Mouse (Mus musculus) lung, adult 2 months (tissue): ENCODE results near the gene Cfap77. TPM values are rescaled to one million over a fixed set of nuclear protein-coding genes. Genes with fewer than 3 reads are reported as not detected.

Experiments used
- DNase-seq: peaks from one replicate; pipeline ENCODE4 v3.0.0; 2022
- H3K4me1 ChIP-seq: fragments of 200-500 bp; 2 replicates; pipeline ENCODE4 v1.6.1; 2011; ENCODE audit warnings: low read length; ENCODE audit not compliant: control insufficient read depth, insufficient read depth
- H3K4me3 ChIP-seq: fragments of 200-500 bp; replicated peaks from 2 replicates; pipeline ENCODE3; 2011; ENCODE audit warnings: low read depth, mild to moderate bottlenecking, control low read depth, low read length; ENCODE audit errors: extremely low read depth
- CTCF ChIP-seq: fragments of 200-500 bp; IDR thresholded peaks from 2 replicates; pipeline ENCODE4 v1.5.1; 2011; ENCODE audit warnings: mild to moderate bottlenecking, low read length, control low read depth; ENCODE audit not compliant: insufficient read depth
- POLR2A ChIP-seq: fragments of 200-500 bp; IDR thresholded peaks from 2 replicates; pipeline ENCODE4 v1.6.1; 2011; ENCODE audit warnings: low read depth, mild to moderate bottlenecking, control low read depth, low read length, borderline replicate concordance; ENCODE audit errors: extremely low read depth
- WGBS: fragments of 180-500 bp; shearing (Covaris S2); methylation state at CpG from one replicate; pipeline ENCODE4 v1.1.7; 2018; 5-methylcytosine and 5-hydroxymethylcytosine counted together
- polyA plus RNA-seq: library from polyadenylated mRNA; depleted of rRNA; stranded (reverse); fragments of >200 nt; gene quantifications from 2 replicates; pipeline ENCODE4 v1.2.3, GENCODE M21; 2012

Cfap77 gene
- polyA plus RNA-seq, 1 experiment: 4.6 TPM

- 1% methylated on average over 4 of the region's 4 CpGs for WGBS
- Histone ChIP-seq H3K4me1 (no peaks in the 10 kb centered on the region), H3K4me3 (no peak overlapping the region)
- DNase-seq: no peak
- TF ChIP-seq POLR2A (no peak), CTCF (no peak)
These were observed 135.9 kb downstream of the Cfap77 start for GRCm38 (mm10) chr2:28919001-28919400.

- 4% methylated on average over 72 of the region's 73 CpGs for WGBS
- DNase-seq: no peak
- no peak for TF ChIP-seq CTCF
- no peak for TF ChIP-seq POLR2A
- H3K4me1 ChIP-seq: no peaks in the 10 kb centered on the region
- H3K4me3 ChIP-seq: no peak overlapping the region
These were observed 137.1 kb downstream of the Cfap77 start for GRCm38 (mm10) chr2:28917518-28918361.

DNA sequence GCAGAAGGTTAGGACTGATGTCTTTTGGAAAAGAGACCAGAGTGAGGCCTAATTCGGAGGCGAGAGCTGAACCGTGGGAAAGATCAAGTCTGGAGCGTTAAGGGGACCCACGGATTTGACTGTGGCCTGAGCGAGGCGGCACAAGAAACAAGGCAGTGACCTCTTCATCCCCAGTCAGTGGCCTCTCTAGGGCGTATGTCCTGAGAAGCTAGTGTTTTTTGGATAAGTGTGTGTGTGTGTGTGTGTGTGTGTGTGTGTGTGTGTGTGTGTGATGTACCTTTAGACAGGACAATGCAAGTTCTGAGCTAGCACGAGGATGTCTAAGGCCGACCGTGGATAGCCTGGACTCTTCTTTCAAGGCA lies 137.7 kb downstream of the Cfap77 start:
- 21% methylated on average over 11 of the region's 11 CpGs for WGBS
- TF ChIP-seq POLR2A (no peak), CTCF (no peak)
- DNase-seq: no peak

DNA sequence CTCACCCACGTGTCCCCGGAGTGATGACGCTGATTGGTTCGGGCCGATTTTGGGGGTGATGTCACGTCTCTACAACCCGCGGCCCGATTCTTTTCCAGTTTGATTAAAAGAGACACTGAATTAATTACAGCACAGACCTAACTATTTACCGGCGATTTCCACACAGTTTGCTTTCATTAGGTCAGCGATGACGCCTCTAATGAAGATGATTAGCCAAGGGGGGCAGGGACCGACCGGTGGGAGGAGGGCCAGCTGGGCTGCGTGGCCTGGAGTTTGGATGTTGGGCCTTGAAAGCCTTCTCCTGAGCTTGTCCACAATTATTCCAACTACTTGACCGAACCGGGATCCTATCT lies 138.4 kb downstream of the Cfap77 start, which contains the start of gene Barhl1:
TSS of gene Barhl1 (minus strand) at position 156 of the 353 bp plus-strand sequence.
- WGBS: 9% methylated on average over 18 of the region's 18 CpGs
- Histone ChIP-seq H3K4me1 (no peaks in the 10 kb centered on the region), H3K4me3 (no peak within 1 kb of the TSS)
- no peak for DNase-seq
- TF ChIP-seq POLR2A (no peak), CTCF (no peak)

More for the DNA sequence above, 137.7 kb downstream of the Cfap77 start:
- no peak overlapping the region for H3K4me3 ChIP-seq
- H3K4me1 ChIP-seq: no peaks in the 10 kb centered on the region

DNA sequence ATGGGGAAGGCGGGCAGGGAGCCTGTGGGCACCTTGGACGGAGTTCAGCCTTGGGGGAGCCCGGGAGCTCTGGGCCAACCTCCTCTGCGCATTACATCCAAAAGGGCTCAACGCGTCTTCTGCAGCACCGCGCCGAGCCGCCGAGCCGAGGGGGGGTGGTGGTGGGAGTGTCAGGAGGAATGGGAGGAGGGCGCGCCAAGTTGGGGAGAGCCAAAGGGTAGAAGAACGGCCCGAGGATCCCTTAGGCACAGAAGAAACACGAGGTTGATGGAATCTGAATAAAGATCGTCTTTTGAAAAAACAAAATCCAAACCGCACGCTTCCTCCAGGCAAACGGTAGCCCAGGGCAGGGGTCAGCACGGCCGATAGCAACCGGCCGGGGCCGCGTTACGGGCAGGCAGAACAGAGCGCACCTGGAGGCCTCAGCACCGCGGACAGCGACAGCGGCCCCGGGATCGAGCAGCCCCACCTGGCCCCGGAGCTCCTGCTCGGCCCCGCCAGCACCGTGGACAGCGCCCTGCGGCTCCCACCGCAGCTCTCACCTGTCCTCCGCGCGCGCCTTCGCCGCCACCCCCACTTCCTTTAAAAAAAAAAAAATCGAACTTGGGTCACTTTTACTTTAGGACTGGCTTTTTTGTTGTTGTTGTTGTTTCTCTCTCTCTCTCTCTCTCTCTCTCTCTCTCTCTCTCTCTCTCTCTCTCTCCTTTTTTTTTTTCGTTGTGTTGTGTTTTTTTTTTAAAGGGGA lies 138.9 kb downstream of the Cfap77 start:
- WGBS: 3% methylated on average over 50 of the region's 50 CpGs
- H3K4me3 ChIP-seq: no peak overlapping the region

DNA sequence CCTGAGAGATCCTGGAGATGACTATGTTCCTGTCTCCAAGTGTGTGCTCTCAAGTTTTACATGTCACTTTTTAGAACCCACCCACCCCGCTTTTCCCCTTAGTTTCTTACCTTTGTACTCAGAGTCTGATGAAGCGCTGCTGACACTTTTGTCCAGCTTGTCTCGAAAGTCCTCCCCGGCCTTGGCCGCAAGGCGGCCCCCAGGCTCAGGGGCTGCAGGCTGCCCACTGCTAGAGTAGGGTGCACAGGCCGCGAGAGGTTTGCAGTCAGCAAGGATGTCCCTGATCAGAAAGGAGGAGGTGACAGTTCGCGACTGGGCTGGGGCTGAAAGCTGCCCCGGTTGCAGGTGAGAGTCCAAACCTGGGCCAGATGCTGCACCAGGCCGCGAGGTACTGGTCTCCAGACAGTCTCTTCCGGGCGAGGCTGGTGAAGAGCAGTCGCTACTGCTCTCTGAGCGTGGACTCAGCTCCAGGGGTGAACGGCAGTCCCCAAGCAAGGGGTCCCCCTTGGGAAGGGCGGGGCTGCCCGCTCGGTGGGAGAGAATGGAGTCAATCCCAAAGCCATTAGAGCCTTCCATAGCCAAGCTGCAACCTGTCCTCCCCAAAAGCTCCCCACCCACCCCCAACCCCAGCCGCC lies 139.6 kb downstream of the Cfap77 start:
- WGBS: 11% methylated on average over 22 of the region's 22 CpGs
- H3K4me1 ChIP-seq: no peaks in the 10 kb centered on the region
- DNase-seq: no peak
- no peak for TF ChIP-seq CTCF
- TF ChIP-seq POLR2A: no peak
- H3K4me3 ChIP-seq: no peak overlapping the region

More for the DNA sequence above, 138.9 kb downstream of the Cfap77 start:
- TF ChIP-seq CTCF: no peak
- no peak for TF ChIP-seq POLR2A
- DNase-seq: peak; percentile 73
- H3K4me1 ChIP-seq: no peaks in the 10 kb centered on the region

GRCm38 (mm10) chr2:28914121-28914520 lies 140.7 kb downstream of the Cfap77 start:
- WGBS: 14% methylated on average over 2 of the region's 2 CpGs

GRCm38 (mm10) chr2:28912961-28913360 lies 141.9 kb downstream of the Cfap77 start:
- Histone ChIP-seq H3K4me3 (no peak overlapping the region), H3K4me1 (no peaks in the 10 kb centered on the region)
- 14% methylated on average over 4 of the region's 4 CpGs for WGBS
- TF ChIP-seq POLR2A (no peak), CTCF (no peak)
- DNase-seq: no peak

More at GRCm38 (mm10) chr2:28914121-28914520, 140.7 kb downstream of the Cfap77 start:
- DNase-seq: no peak
- TF ChIP-seq POLR2A (no peak), CTCF (no peak)
- H3K4me1 ChIP-seq: no peaks in the 10 kb centered on the region
- no peak overlapping the region for H3K4me3 ChIP-seq

GRCm38 (mm10) chr2:28912039-28912700 lies 142.7 kb downstream of the Cfap77 start:
- Histone ChIP-seq H3K4me1 (no peaks in the 10 kb centered on the region), H3K4me3 (no peak overlapping the region)
- no peak for TF ChIP-seq POLR2A
- no peak for TF ChIP-seq CTCF
- no peak for DNase-seq
- WGBS: 9% methylated on average over 33 of the region's 33 CpGs
